Mouse (Mus musculus): ENCODE results near the gene Nedd4.
A peak's percentile ranks its signal among the peaks of the same experiment; 100 is the strongest.

The Nedd4 gene

GRCm38 (mm10) chr9:72787732-72788131, 125.6 kb downstream of the Nedd4 start:
- no peak for DNase-seq (ENCODE audit: low read depth in 2 of 2, low spot score in 2 of 2)

GRCm38 (mm10) chr9:72790530-72791212, 128.5 kb downstream of the Nedd4 start:
- DNase-seq (ENCODE audit: low read depth in 2 of 2, low spot score in 2 of 2): no peak

- DNase-seq (ENCODE audit: low read depth in 2 of 2, low spot score in 2 of 2): no peak
These were observed 129.1 kb downstream of the Nedd4 start for GRCm38 (mm10) chr9:72791213-72791582.

GRCm38 (mm10) chr9:72791681-72792080, 129.5 kb downstream of the Nedd4 start:
- DNase-seq (ENCODE audit: low read depth in 2 of 2, low spot score in 2 of 2): no peak

GRCm38 (mm10) chr9:72795243-72795642, 133.1 kb downstream of the Nedd4 start:
- no peak for DNase-seq (ENCODE audit: low read depth in 2 of 2, low spot score in 2 of 2)

GRCm38 (mm10) chr9:72797136-72797621, 135.0 kb downstream of the Nedd4 start:
- DNase-seq (ENCODE audit: low read depth in 2 of 2, low spot score in 2 of 2): peak; percentile 7 to 18

Measured in CD8-positive naive resting alpha-beta T cell, adult 2 months (primary cell).